Mouse (Mus musculus) ES-Bruce4 (cell line): ENCODE measurements at regions not wholly inside any gene's neighbourhood (a gene's known extent, or its start where the extent isn't known, plus 50 kb on each side); places are given as distances from the start of the nearest gene placed in this dataset.

Experiments used
- H3K27ac ChIP-seq: 2 replicates; pipeline ENCODE4 v1.5.1; 2012; ENCODE audit warnings: low read length, inconsistent platforms; ENCODE audit not compliant: insufficient read depth
- H3K27me3 ChIP-seq: 2 replicates; pipeline ENCODE4 v1.6.1; 2012; ENCODE audit warnings: mild to moderate bottlenecking, low read length, inconsistent platforms; ENCODE audit not compliant: control insufficient read depth, poor library complexity, insufficient read depth, severe bottlenecking
- H3K36me3 ChIP-seq: 2 replicates; pipeline ENCODE4 v1.6.1; 2012; ENCODE audit warnings: inconsistent platforms, mild to moderate bottlenecking, low read length, moderate library complexity; ENCODE audit not compliant: control insufficient read depth, poor library complexity, insufficient read depth, severe bottlenecking
- H3K4me1 ChIP-seq: one replicate; pipeline ENCODE4 v1.8.1; 2011; ENCODE audit warnings: low read length; ENCODE audit not compliant: control insufficient read depth, insufficient read depth
- H3K4me3 ChIP-seq: 2 replicates; pipeline ENCODE4 v1.5.1; 2011; ENCODE audit warnings: low read depth, mild to moderate bottlenecking, low read length
- H3K9ac ChIP-seq: 2 replicates; pipeline ENCODE4 v1.6.1; 2012; ENCODE audit warnings: low read depth, mild to moderate bottlenecking, inconsistent platforms; ENCODE audit not compliant: poor library complexity, severe bottlenecking
- H3K9me3 ChIP-seq: replicated peaks from 2 replicates; pipeline ENCODE4 v1.6.1; 2012; ENCODE audit warnings: mild to moderate bottlenecking, low read length, inconsistent platforms; ENCODE audit not compliant: control insufficient read depth, poor library complexity, insufficient read depth, severe bottlenecking
- CTCF ChIP-seq: IDR thresholded peaks from one replicate; pipeline ENCODE4 v1.8.1; 2011; ENCODE audit warnings: low read depth, low read length
- EP300 ChIP-seq: IDR thresholded peaks from 2 replicates; pipeline ENCODE4 v1.6.1; 2011; ENCODE audit warnings: low read depth, low read length; ENCODE audit not compliant: insufficient read depth
- POLR2A ChIP-seq: IDR thresholded peaks from one replicate; pipeline ENCODE4 v1.8.1; 2011; ENCODE audit warnings: low read length; ENCODE audit not compliant: insufficient read depth

- H3K4me3 ChIP-seq: no peak overlapping the region
- no peaks in the 10 kb centered on the region for H3K9me3 ChIP-seq
- H3K27me3 ChIP-seq: no peaks in the 10 kb centered on the region
- H3K9ac ChIP-seq: no peak overlapping the region
- H3K36me3 ChIP-seq: no peaks in the 10 kb centered on the region
- no peak for TF ChIP-seq CTCF
- TF ChIP-seq EP300: no peak
- TF ChIP-seq POLR2A: no peak
- no peak overlapping the region for H3K27ac ChIP-seq
- H3K4me1 ChIP-seq: no peaks in the 10 kb centered on the region
Measured at GRCm38 (mm10) chr2:117685836-117686453, 343.1 kb upstream of the Rasgrp1 start.

- no peak for TF ChIP-seq EP300
- TF ChIP-seq CTCF: no peak
- no peak for TF ChIP-seq POLR2A
- Histone ChIP-seq H3K4me3 (no peak overlapping the region), H3K4me1 (no peaks in the 10 kb centered on the region), H3K27ac (no peak overlapping the region), H3K9me3 (no peaks in the 10 kb centered on the region), H3K36me3 (no peaks in the 10 kb centered on the region), H3K9ac (no peak overlapping the region), H3K27me3 (no peaks in the 10 kb centered on the region)
Measured at GRCm38 (mm10) chr2:117693537-117693936, 350.7 kb upstream of the Rasgrp1 start.

- Histone ChIP-seq H3K4me1 (no peaks in the 10 kb centered on the region), H3K27ac (no peak overlapping the region)
- TF ChIP-seq EP300 (no peak), POLR2A (no peak), CTCF (no peak)
Measured at GRCm38 (mm10) chr2:117710173-117710813, 367.5 kb upstream of the Rasgrp1 start.

GRCm38 (mm10) chr2:117724066-117724465, 381.3 kb upstream of the Rasgrp1 start:
- no peaks in the 10 kb centered on the region for H3K36me3 ChIP-seq
- TF ChIP-seq POLR2A (no peak), EP300 (no peak), CTCF (no peak)
- no peaks in the 10 kb centered on the region for H3K9me3 ChIP-seq
- H3K4me1 ChIP-seq: no peaks in the 10 kb centered on the region
- H3K27ac ChIP-seq: no peak overlapping the region
- H3K4me3 ChIP-seq: no peak overlapping the region
- no peak overlapping the region for H3K9ac ChIP-seq
- no peaks in the 10 kb centered on the region for H3K27me3 ChIP-seq

More at GRCm38 (mm10) chr2:117710173-117710813, 367.5 kb upstream of the Rasgrp1 start:
- no peaks in the 10 kb centered on the region for H3K36me3 ChIP-seq
- no peak overlapping the region for H3K4me3 ChIP-seq
- no peaks in the 10 kb centered on the region for H3K27me3 ChIP-seq
- no peak overlapping the region for H3K9ac ChIP-seq
- no peaks in the 10 kb centered on the region for H3K9me3 ChIP-seq

GRCm38 (mm10) chr2:117731253-117731652, 380.4 kb upstream of the Thbs1 start:
- TF ChIP-seq CTCF (no peak), EP300 (no peak), POLR2A (no peak)
- Histone ChIP-seq H3K4me3 (no peak overlapping the region), H3K36me3 (no peaks in the 10 kb centered on the region), H3K27ac (no peak overlapping the region), H3K9me3 (no peaks in the 10 kb centered on the region), H3K9ac (no peak overlapping the region), H3K27me3 (no peaks in the 10 kb centered on the region), H3K4me1 (no peaks in the 10 kb centered on the region)

GRCm38 (mm10) chr2:117742413-117742812, 369.3 kb upstream of the Thbs1 start:
- Histone ChIP-seq H3K4me3 (no peak overlapping the region), H3K9me3 (no peaks in the 10 kb centered on the region), H3K36me3 (no peaks in the 10 kb centered on the region), H3K4me1 (no peaks in the 10 kb centered on the region), H3K9ac (no peak overlapping the region), H3K27me3 (no peaks in the 10 kb centered on the region), H3K27ac (no peak overlapping the region)
- TF ChIP-seq EP300 (no peak), CTCF (no peak), POLR2A (no peak)
